Mouse (Mus musculus) bone marrow, adult 2 months (tissue): Measurements from ENCODE around the gene Sema6c.

ENCODE experiments used
- CTCF ChIP-seq: fragments of 200-500 bp; IDR thresholded peaks from 2 replicates; pipeline ENCODE4 v1.5.1; 2011; ENCODE audit warnings: low read length, control low read depth; ENCODE audit not compliant: control insufficient read depth, insufficient read depth
- POLR2A ChIP-seq: fragments of 200-500 bp; IDR thresholded peaks from 2 replicates; pipeline ENCODE4 v1.6.1; 2011; ENCODE audit warnings: low read depth, mild to moderate bottlenecking, control low read depth, low read length, borderline replicate concordance; ENCODE audit not compliant: control insufficient read depth

- TF ChIP-seq POLR2A (no peak), CTCF (no peak)
Measured at GRCm38 (mm10) chr3:95164256-95164550, 3.9 kb downstream of the Sema6c start.
